In the genomic region with DNA sequence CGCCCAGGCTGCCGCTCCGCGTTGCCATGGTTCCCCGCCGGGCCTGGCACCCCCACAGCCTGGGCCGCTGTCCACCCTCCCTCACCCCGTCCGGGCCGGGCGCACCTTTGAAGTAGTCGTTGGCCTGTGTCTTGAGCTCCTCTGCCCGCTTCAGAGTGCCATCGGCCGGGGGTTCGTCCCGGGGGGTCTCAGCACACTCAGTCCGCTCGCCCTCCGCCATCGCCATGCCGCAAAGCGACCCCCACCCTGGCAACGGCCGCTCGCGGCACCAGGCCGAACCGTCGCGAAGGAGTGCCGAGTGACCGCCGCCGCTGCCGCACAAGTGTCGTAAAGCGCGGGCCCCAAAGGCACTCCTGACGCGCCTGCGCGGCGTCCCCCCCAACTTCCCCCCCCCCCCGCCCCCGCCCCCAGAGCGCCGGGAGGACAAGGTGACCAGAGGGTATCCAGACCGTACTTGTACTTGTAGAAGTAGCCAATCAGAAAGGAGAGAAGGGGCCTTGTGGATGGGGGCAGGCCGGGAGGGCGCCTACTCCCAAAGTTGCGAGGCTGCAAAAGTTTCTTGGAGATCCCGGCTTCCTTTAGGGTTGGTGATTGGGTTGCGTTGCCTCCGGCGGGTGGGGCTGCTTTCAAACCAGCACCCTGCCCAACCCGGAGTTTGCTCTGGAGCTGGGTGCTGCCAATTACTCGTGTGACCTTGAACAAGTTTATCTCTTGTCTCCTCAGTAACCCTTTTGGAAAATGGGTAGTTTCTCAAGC, we compare ENCODE assay signal across 7 mouse cellular contexts. TPM values are rescaled to one million over a fixed set of nuclear protein-coding genes. Genes with fewer than 3 reads are reported as not detected.
DNase-seq lines count a peak whose midpoint lies in the region; ATAC-seq lines count a peak whose summit lies in the region.

A gene (minus strand): TSS at position 337 of the 756 bp plus-strand sequence.

- no peak within 1 kb of the TSS for H3K27ac ChIP-seq in embryonic facial prominence, embryonic 11.5 days (replicated peaks; ENCODE audit: low read depth, low read length)
- H3K27ac ChIP-seq in limb, embryonic 11.5 days (replicated peaks; ENCODE audit: low read depth, low read length) = 0 out of 2 replicates have a peak within 1 kb of the TSS, but pooled peaks have one; percentile 57
- H3K27ac ChIP-seq in midbrain, embryonic 14.5 days (replicated peaks; ENCODE audit: low read depth, low read length) = peak within 1 kb of the TSS; percentile 60

- H3K9me3 ChIP-seq in embryonic facial prominence, embryonic 11.5 days (replicated peaks; ENCODE audit: control insufficient read depth, low read length) = no peaks in the 10 kb centered on the region
- H3K9me3 ChIP-seq in limb, embryonic 11.5 days (ENCODE audit: control insufficient read depth, low read length) = no peaks in the 10 kb centered on the region
- H3K9me3 ChIP-seq in midbrain, embryonic 14.5 days (ENCODE audit: control insufficient read depth, low read length) = no peaks in the 10 kb centered on the region

- under 1% methylated on average over 50 of the region's 58 CpGs for WGBS in embryonic facial prominence, embryonic 11.5 days
- WGBS in limb, embryonic 11.5 days = under 1% methylated on average over 56 of the region's 58 CpGs
- WGBS in midbrain, embryonic 14.5 days = under 1% methylated on average over 56 of the region's 58 CpGs

- H3K27me3 ChIP-seq in embryonic facial prominence, embryonic 11.5 days (ENCODE audit: control insufficient read depth, insufficient read depth, low read length) = no peaks in the 10 kb centered on the region
- H3K27me3 ChIP-seq in limb, embryonic 11.5 days (ENCODE audit: control insufficient read depth, insufficient read depth, low read length) = no peaks in the 10 kb centered on the region
- H3K27me3 ChIP-seq in midbrain, embryonic 14.5 days (ENCODE audit: control insufficient read depth, insufficient read depth, low read length) = no peaks in the 10 kb centered on the region

- peak; percentile 96 for DNase-seq in adrenal gland, postnatal 14 days
- peak; percentile 95 for DNase-seq in embryonic facial prominence, embryonic 11.5 days (ENCODE audit: low spot score)
- peak; percentile 99 for DNase-seq in heart, adult 11 months
- peak; percentile 91 for DNase-seq in kidney, adult 18-20 months
- peak; percentile 96 for DNase-seq in limb, embryonic 11.5 days (ENCODE audit: low spot score)
- peak; percentile 94 for DNase-seq in midbrain, embryonic 14.5 days
- DNase-seq in spleen, adult 18-20 months = peak; percentile 74 to 76

- H3K36me3 ChIP-seq in embryonic facial prominence, embryonic 11.5 days (replicated peaks; ENCODE audit: control insufficient read depth, insufficient read depth, low read depth, low read length) = no peaks in the 10 kb centered on the region; the same call in 1 of the 2 replicates
- H3K36me3 ChIP-seq in limb, embryonic 11.5 days (ENCODE audit: control insufficient read depth, insufficient read depth, low read length) = peaks cover 5% of the 10 kb centered on the region; the same call in 1 of the 2 replicates
- peaks cover 15% of the 10 kb centered on the region for H3K36me3 ChIP-seq in midbrain, embryonic 14.5 days (ENCODE audit: control insufficient read depth, insufficient read depth, low read length)

- H3K4me1 ChIP-seq in embryonic facial prominence, embryonic 11.5 days (ENCODE audit: control insufficient read depth, insufficient read depth, low read length) = peaks cover 3% of the 10 kb centered on the region; the same call in 1 of the 2 replicates
- peaks cover 21% of the 10 kb centered on the region for H3K4me1 ChIP-seq in limb, embryonic 11.5 days (ENCODE audit: control insufficient read depth, insufficient read depth, low read length)
- H3K4me1 ChIP-seq in midbrain, embryonic 14.5 days (ENCODE audit: control insufficient read depth, insufficient read depth, low read length) = peaks cover 9% of the 10 kb centered on the region

- peak within 1 kb of the TSS; percentile 83 for H3K9ac ChIP-seq in embryonic facial prominence, embryonic 11.5 days (replicated peaks; ENCODE audit: low read length)
- H3K9ac ChIP-seq in limb, embryonic 11.5 days (ENCODE audit: low read length) = peak within 1 kb of the TSS; percentile 50
- peak within 1 kb of the TSS; percentile 72 for H3K9ac ChIP-seq in midbrain, embryonic 14.5 days (replicated peaks; ENCODE audit: low read length)

- H3K4me3 ChIP-seq in embryonic facial prominence, embryonic 11.5 days (ENCODE audit: low read depth, low read length) = peak within 1 kb of the TSS; percentile 82
- H3K4me3 ChIP-seq in limb, embryonic 11.5 days (ENCODE audit: low read depth, low read length) = peak within 1 kb of the TSS; percentile 46
- H3K4me3 ChIP-seq in midbrain, embryonic 14.5 days (replicated peaks; ENCODE audit: low read depth, low read length) = peak within 1 kb of the TSS; percentile 84

- ATAC-seq in embryonic facial prominence, embryonic 11.5 days (replicated peaks; ENCODE audit: insufficient number of reproducible peaks, low FRiP score, low TSS enrichment, low read depth) = peak; percentile 86
- peak; percentile 87 for ATAC-seq in limb, embryonic 11.5 days (ENCODE audit: insufficient number of reproducible peaks, low FRiP score, low TSS enrichment, low read depth)
- ATAC-seq in midbrain, embryonic 14.5 days (ENCODE audit: low FRiP score, low TSS enrichment) = peak; percentile 89

- peak within 1 kb of the TSS; percentile 69 for H3K4me2 ChIP-seq in embryonic facial prominence, embryonic 11.5 days (ENCODE audit: low read depth, low read length)
- H3K4me2 ChIP-seq in limb, embryonic 11.5 days (ENCODE audit: low read depth, severe bottlenecking) = peak within 1 kb of the TSS; percentile 71
- H3K4me2 ChIP-seq in midbrain, embryonic 14.5 days (ENCODE audit: low read length) = peak within 1 kb of the TSS; percentile 59

RNA-seq across cellular contexts. Expression of the gene that starts here (rescaled TPM):
- total RNA-seq in adrenal gland, postnatal 14 days (2021) = 90.9 and 93.2 TPM in 2 replicates
- 100 and 102 TPM in 2 replicates for polyA plus RNA-seq in embryonic facial prominence, embryonic 11.5 days (2014; fragmentation: Nextera tagmentation; extraction: Ambion mirVana)
- 134 and 140 TPM in 2 replicates for polyA plus RNA-seq in limb, embryonic 11.5 days (2014; fragmentation: Nextera tagmentation; extraction: Ambion mirVana)
- polyA plus RNA-seq in midbrain, embryonic 14.5 days (2014; fragmentation: Nextera tagmentation; extraction: Ambion mirVana) = 112 and 118 TPM in 2 replicates
